Mouse (Mus musculus) neutrophil, adult 65 days (primary cell): ENCODE measurements around the gene Olfr701. TPM values are rescaled to one million over a fixed set of nuclear protein-coding genes. Genes with fewer than 3 reads are reported as not detected.

Experiments used
- total RNA-seq: library from RNA; stranded (reverse); gene quantifications from 2 replicates; pipeline ENCODE4 v1.2.4, GENCODE M21; 2023

Olfr701 gene
- total RNA-seq: not detected in 2 replicates

GRCm38 (mm10) chr7:106813829-106814228 lies at the start of gene Olfr701:
TSS of gene Olfr701 (plus strand) at chr7:106814129.

GRCm38 (mm10) chr7:106793098-106793497 lies 20.8 kb upstream of the Olfr701 start, which contains the start of gene Olfr699:
TSS of gene Olfr699 (minus strand) at chr7:106793198.

GRCm38 (mm10) chr7:106808734-106809133 lies 5.2 kb upstream of the Olfr701 start, which contains the start of gene Olfr700:
TSS of gene Olfr700 (minus strand) at chr7:106808834.

GRCm38 (mm10) chr7:106833793-106834192 lies 19.9 kb downstream of the Olfr701 start, which contains the start of gene Olfr702:
TSS of gene Olfr702 (minus strand) at chr7:106833893.

GRCm38 (mm10) chr7:106843060-106843459 lies 29.1 kb downstream of the Olfr701 start, which contains the start of gene Olfr703:
TSS of gene Olfr703 (plus strand) at chr7:106843360.

GRCm38 (mm10) chr7:106862885-106863284 lies 49.0 kb downstream of the Olfr701 start, which contains the start of gene Olfr704:
TSS of gene Olfr704 (plus strand) at chr7:106863185.

Other genes starting within 250 kb of the Olfr701 start
- not detected in 2 replicates for gene Olfr693, start 133.5 kb upstream of the Olfr701 start, total RNA-seq
- gene Olfr694, start 122.3 kb upstream of the Olfr701 start, total RNA-seq: not detected in 2 replicates
- gene Olfr695, start 97.7 kb upstream of the Olfr701 start, total RNA-seq: not detected in 2 replicates
- not detected in 2 replicates for gene Olfr697, start 71.7 kb upstream of the Olfr701 start, total RNA-seq
- not detected in 2 replicates for gene Olfr698, start 58.7 kb upstream of the Olfr701 start, total RNA-seq
- gene Olfr699, start 20.9 kb upstream of the Olfr701 start, total RNA-seq: not detected in 2 replicates
- not detected in 2 replicates for gene Olfr700, start 5.3 kb upstream of the Olfr701 start, total RNA-seq
- gene Olfr702, start 19.8 kb downstream of the Olfr701 start, total RNA-seq: not detected in 2 replicates
- gene Olfr703, start 29.2 kb downstream of the Olfr701 start, total RNA-seq: not detected in 2 replicates
- gene Olfr704, start 49.1 kb downstream of the Olfr701 start, total RNA-seq: not detected in 2 replicates
- gene Olfr705, start 62.8 kb downstream of the Olfr701 start, total RNA-seq: not detected in 2 replicates
- gene Olfr706, start 74.0 kb downstream of the Olfr701 start, total RNA-seq: not detected in 2 replicates
- not detected in 2 replicates for gene Olfr707, start 87.1 kb downstream of the Olfr701 start, total RNA-seq
- not detected in 2 replicates for gene Olfr1532-ps1, start 93.9 kb downstream of the Olfr701 start, total RNA-seq
- 0.09 TPM in 1 of 2 replicates, not detected in the other for gene Olfr709-ps1, start 118.1 kb downstream of the Olfr701 start, total RNA-seq
- gene Olfr710, start 134.2 kb downstream of the Olfr701 start, total RNA-seq: not detected in 2 replicates
- gene Olfr6, start 149.8 kb downstream of the Olfr701 start, total RNA-seq: not detected in 2 replicates
- not detected in 2 replicates for gene Olfr711, start 161.3 kb downstream of the Olfr701 start, total RNA-seq
- gene Olfr2, start 191.9 kb downstream of the Olfr701 start, total RNA-seq: not detected in 2 replicates
- not detected in 2 replicates for gene Olfr713, start 217.0 kb downstream of the Olfr701 start, total RNA-seq